Mouse (Mus musculus) intestine, embryonic 14.5 days (tissue): Measurements from ENCODE around the gene Snta1. TPM values are rescaled to one million over a fixed set of nuclear protein-coding genes. Genes with fewer than 3 reads are reported as not detected.

Experiments used
- ATAC-seq: fragments of 200-750 bp; cut with Nextera tagmentation; replicated peaks from 2 replicates; pipeline ENCODE4 v1.8.0; 2017; ENCODE audit warnings: low read depth, moderate number of reproducible peaks, moderate TSS enrichment, moderate library complexity; ENCODE audit not compliant: low FRiP score, low TSS enrichment
- DNase-seq: peaks from one replicate; pipeline ENCODE4 v3.0.0-alpha.2; 2018; ENCODE audit warnings: low spot score
- H3K27ac ChIP-seq: fragments of 300-500 bp; sonication (generic); 2 replicates; pipeline ENCODE4 v1.5.1; 2014; ENCODE audit warnings: low read depth, mild to moderate bottlenecking, control low read depth
- H3K27me3 ChIP-seq: fragments of 300-500 bp; sonication (generic); replicated peaks from 2 replicates; pipeline ENCODE4 v1.6.1; 2014; ENCODE audit warnings: low read length, control low read depth; ENCODE audit not compliant: control insufficient read depth, insufficient read depth
- H3K36me3 ChIP-seq: fragments of 300-500 bp; sonication (generic); 2 replicates; pipeline ENCODE4 v1.6.1; 2014; ENCODE audit warnings: low read length, control low read depth; ENCODE audit not compliant: control insufficient read depth, insufficient read depth
- H3K4me1 ChIP-seq: fragments of 300-500 bp; sonication (generic); replicated peaks from 2 replicates; pipeline ENCODE4 v1.6.1; 2014; ENCODE audit warnings: low read length, control low read depth, mixed read lengths; ENCODE audit not compliant: control insufficient read depth, insufficient read depth
- H3K4me2 ChIP-seq: fragments of 300-500 bp; sonication (generic); 2 replicates; pipeline ENCODE4 v1.6.1; 2014; ENCODE audit warnings: low read length
- H3K4me3 ChIP-seq: fragments of 300-500 bp; sonication (generic); 2 replicates; pipeline ENCODE4 v1.5.1; 2014; ENCODE audit warnings: low read depth, low read length, control low read depth, mixed read lengths
- H3K9ac ChIP-seq: fragments of 300-500 bp; sonication (generic); 2 replicates; pipeline ENCODE4 v1.6.1; 2014; ENCODE audit warnings: mild to moderate bottlenecking, low read length
- H3K9me3 ChIP-seq: fragments of 300-500 bp; sonication (generic); 2 replicates; pipeline ENCODE4 v1.6.1; 2016; ENCODE audit warnings: low read length, control low read depth; ENCODE audit not compliant: control insufficient read depth
- WGBS: fragments of 180-500 bp; shearing (Covaris S2); extraction: QIAGEN DNeasy Blood & Tissue Kit; methylation state at CpG from one replicate; pipeline ENCODE4 v1.1.7; 2014; 5-methylcytosine and 5-hydroxymethylcytosine counted together
- polyA plus RNA-seq: library from polyadenylated mRNA; unstranded; fragments of >200 nt; fragmentation: Nextera tagmentation; extraction: Ambion mirVana; gene quantifications from 2 replicates; pipeline ENCODE4 v1.2.1, GENCODE M21; 2014

Snta1 gene
- polyA plus RNA-seq, 1 experiment from 2014 or later, result 2.7 TPM

DNA sequence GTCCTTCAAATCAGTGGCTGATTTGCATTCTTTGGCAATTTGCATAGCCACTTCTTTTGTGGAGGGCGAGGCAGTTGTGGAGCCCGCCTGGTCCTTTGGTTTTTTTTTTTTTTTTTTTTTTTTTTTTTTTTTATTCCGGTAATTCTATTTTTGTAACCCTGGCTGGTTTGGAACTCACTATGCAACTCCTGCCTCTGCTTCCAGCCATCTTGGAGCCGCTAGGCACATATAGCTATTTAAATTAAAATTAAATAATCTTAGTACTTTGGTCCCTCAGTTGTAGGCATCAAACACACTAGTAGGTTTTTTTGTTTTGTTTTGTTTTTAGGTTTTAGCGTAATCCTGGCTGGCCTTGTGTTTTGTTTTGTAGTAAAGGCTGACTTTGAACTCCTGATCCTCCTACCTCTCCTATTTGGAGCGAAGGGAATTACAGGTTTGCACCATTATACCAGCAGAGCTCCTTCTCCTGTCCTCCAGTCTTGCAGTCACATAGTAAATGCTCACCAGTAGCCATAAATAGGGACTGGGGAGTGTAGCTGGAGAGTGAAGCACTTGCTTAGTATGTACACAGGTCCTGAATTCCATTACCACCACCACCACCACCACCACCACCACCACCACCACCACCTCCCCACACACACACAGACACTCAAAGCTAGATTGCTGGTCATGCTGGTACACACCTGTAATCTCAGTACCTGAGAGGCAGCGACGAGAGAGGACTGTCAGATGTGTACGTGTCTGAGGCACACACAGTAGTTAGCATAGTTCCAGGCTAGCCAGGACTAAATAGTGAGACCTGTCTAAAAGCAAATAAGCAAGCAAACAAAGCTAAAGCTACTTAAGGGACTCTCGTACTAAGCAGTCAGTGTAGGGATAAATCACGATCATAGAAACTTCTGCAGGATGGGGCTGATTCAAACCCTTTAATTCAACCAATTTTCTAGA lies 19.3 kb upstream of the Snta1 start:
- Histone ChIP-seq H3K9ac (peak overlapping the region; percentile 41), H3K4me1 (peaks cover 9% of the 10 kb centered on the region), H3K36me3 (no peaks in the 10 kb centered on the region), H3K27me3 (no peaks in the 10 kb centered on the region), H3K27ac (peak overlapping the region; percentile 44; the same call in 1 of the 2 replicates), H3K9me3 (0 out of 2 replicates have a peak, but pooled peaks cover 4% of the 10 kb centered on the region), H3K4me2 (peak overlapping the region; percentile 53), H3K4me3 (peak overlapping the region; percentile 32)
- 52% methylated on average over 11 of the region's 11 CpGs for WGBS
- ATAC-seq (peak; percentile 46; the same call in 1 of the 2 replicates), DNase-seq (no peak)

DNA sequence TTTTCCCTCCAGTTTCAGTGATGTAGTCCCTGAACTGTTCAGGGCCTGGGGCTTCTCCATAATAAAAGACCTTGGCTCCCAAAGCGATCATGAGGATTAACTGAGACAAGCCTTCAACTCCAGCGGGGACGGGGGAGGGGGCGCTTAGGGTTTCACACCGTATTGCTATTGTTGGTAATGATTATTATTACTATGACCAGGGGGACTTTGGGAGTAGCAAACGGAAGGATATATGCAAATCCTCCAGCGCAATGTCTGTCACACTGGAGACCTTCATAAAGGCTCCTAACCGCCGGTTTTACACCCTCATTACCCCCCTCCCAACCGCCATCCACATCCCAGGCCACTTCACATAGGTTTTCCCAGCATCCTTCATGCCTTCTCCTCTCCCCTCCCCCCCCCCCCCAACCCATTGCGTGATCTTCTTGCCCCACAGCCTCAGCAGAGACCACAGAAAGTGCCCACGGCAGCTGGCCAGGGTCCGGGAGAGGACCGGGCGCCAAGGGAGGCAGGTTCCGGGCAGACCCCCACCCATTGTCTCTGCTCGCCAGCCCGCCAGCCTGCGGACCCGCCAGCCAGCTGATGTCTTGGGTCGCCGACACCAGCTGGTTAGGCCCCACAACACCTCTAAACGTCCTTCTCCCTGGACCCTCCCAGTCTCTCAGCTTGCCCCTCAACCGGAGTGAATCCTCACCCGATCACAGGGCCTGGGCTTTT lies 18.4 kb upstream of the Snta1 start:
- no peak overlapping the region for H3K27ac ChIP-seq
- ATAC-seq (no peak), DNase-seq (no peak)
- peaks cover 9% of the 10 kb centered on the region for H3K4me1 ChIP-seq
- peak overlapping the region; percentile 32 for H3K4me3 ChIP-seq
- H3K27me3 ChIP-seq, result no peaks in the 10 kb centered on the region
- H3K9me3 ChIP-seq, result 0 out of 2 replicates have a peak, but pooled peaks cover 4% of the 10 kb centered on the region
- peak overlapping the region; percentile 41 for H3K9ac ChIP-seq
- no peaks in the 10 kb centered on the region for H3K36me3 ChIP-seq
- WGBS, result 9% methylated on average over 25 of the region's 25 CpGs
- peak overlapping the region; percentile 53 for H3K4me2 ChIP-seq

DNA sequence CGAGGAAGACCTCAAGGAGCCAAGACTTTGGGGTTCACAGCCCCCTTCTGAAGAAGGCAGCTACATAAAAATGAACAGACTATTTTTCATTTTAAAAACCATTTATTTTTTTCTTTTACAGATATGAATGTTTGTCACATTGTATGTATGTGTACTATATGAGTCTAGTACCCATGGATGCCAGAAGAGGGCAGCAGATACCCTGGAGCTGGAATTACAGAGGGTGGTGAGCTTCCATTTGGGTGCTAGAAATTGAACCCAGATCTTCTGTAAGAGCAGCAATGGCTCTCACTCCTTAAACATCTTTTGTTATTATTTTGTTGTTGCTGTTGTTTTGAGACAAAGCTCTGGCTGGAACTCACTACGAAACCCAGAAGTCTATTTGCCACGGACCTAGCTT lies 17.6 kb upstream of the Snta1 start:
- no peak for ATAC-seq
- no peaks in the 10 kb centered on the region for H3K27me3 ChIP-seq
- no peak overlapping the region for H3K4me2 ChIP-seq
- H3K9ac ChIP-seq, result no peak overlapping the region
- no peak overlapping the region for H3K4me3 ChIP-seq
- 0 out of 2 replicates have a peak, but pooled peaks cover 4% of the 10 kb centered on the region for H3K9me3 ChIP-seq
- no peak overlapping the region for H3K27ac ChIP-seq
- peaks cover 9% of the 10 kb centered on the region for H3K4me1 ChIP-seq
- DNase-seq, result no peak
- no peaks in the 10 kb centered on the region for H3K36me3 ChIP-seq
- 81% methylated on average over 3 of the region's 3 CpGs for WGBS

GRCm38 (mm10) chr2:154423548-154423947 lies 15.6 kb upstream of the Snta1 start:
- Histone ChIP-seq H3K27ac (no peak overlapping the region), H3K4me1 (peaks cover 9% of the 10 kb centered on the region), H3K4me3 (no peak overlapping the region), H3K27me3 (no peaks in the 10 kb centered on the region), H3K9ac (no peak overlapping the region), H3K9me3 (0 out of 2 replicates have a peak, but pooled peaks cover 4% of the 10 kb centered on the region), H3K36me3 (no peaks in the 10 kb centered on the region), H3K4me2 (no peak overlapping the region)
- 90% methylated on average over 2 of the region's 2 CpGs for WGBS
- no peak for DNase-seq
- no peak for ATAC-seq

GRCm38 (mm10) chr2:154422181-154422580 lies 14.3 kb upstream of the Snta1 start:
- no peaks in the 10 kb centered on the region for H3K27me3 ChIP-seq
- no peak for DNase-seq
- 81% methylated on average over 5 of the region's 5 CpGs for WGBS

GRCm38 (mm10) chr2:154420942-154421731 lies 13.2 kb upstream of the Snta1 start:
- WGBS, result 47% methylated on average over 7 of the region's 7 CpGs
- DNase-seq, result no peak
- ATAC-seq, result peak; percentile 53

More at GRCm38 (mm10) chr2:154422181-154422580, 14.3 kb upstream of the Snta1 start:
- Histone ChIP-seq H3K4me2 (no peak overlapping the region), H3K9ac (no peak overlapping the region), H3K36me3 (no peaks in the 10 kb centered on the region), H3K4me3 (no peak overlapping the region), H3K9me3 (0 out of 2 replicates have a peak, but pooled peaks cover 4% of the 10 kb centered on the region), H3K27ac (no peak overlapping the region), H3K4me1 (peaks cover 5% of the 10 kb centered on the region; the same call in 1 of the 2 replicates)
- no peak for ATAC-seq

GRCm38 (mm10) chr2:154419631-154420515 lies 12.0 kb upstream of the Snta1 start:
- Histone ChIP-seq H3K27me3 (no peaks in the 10 kb centered on the region), H3K9ac (no peak overlapping the region), H3K4me3 (no peak overlapping the region), H3K9me3 (no peaks in the 10 kb centered on the region), H3K4me1 (no peaks in the 10 kb centered on the region), H3K36me3 (no peaks in the 10 kb centered on the region), H3K4me2 (no peak overlapping the region), H3K27ac (no peak overlapping the region)
- ATAC-seq (no peak), DNase-seq (no peak)
- WGBS, result 81% methylated on average over 9 of the region's 9 CpGs

More at GRCm38 (mm10) chr2:154420942-154421731, 13.2 kb upstream of the Snta1 start:
- H3K36me3 ChIP-seq, result no peaks in the 10 kb centered on the region
- H3K27ac ChIP-seq, result no peak overlapping the region
- no peak overlapping the region for H3K9ac ChIP-seq
- no peak overlapping the region for H3K4me2 ChIP-seq
- no peaks in the 10 kb centered on the region for H3K27me3 ChIP-seq
- H3K9me3 ChIP-seq, result 0 out of 2 replicates have a peak, but pooled peaks cover 4% of the 10 kb centered on the region
- no peaks in the 10 kb centered on the region for H3K4me1 ChIP-seq
- no peak overlapping the region for H3K4me3 ChIP-seq
